8 mouse cellular contexts compared by ENCODE assay signal in the genomic region with DNA sequence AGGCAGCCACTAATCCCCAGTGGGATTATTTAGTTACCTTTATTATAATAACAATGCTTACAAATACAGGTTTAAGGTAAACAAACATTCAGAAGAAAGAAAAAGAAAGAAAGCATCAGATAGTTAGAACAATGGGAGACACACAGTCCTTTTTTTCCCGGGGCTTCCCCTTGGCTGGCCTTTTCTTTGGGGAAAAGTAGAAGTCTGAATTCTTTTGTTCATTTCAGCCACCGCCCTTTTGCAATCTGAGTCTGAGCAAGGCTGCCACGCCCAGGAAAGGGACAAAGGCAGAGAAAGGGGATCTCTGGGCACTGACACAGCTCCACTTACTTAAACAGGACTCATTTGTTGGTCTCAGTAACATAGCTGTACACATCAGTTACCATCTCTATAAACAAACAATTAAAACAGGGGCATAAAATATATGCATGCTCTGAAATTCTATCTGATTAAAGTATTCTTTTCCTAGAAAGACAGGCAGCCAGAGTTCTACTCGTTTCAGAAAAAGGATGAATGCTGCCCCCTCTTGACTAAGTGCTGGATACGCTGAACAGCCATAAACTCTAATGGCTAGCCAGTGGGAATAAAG.
A peak's percentile ranks its signal among the peaks of the same experiment; 100 is the strongest.
DNase-seq lines count a peak whose midpoint lies in the region; ATAC-seq and TF ChIP-seq lines count a peak whose summit lies in the region.

No protein-coding gene starts in this region.

- peak; percentile 68 for TF ChIP-seq CTCF in intestine, postnatal 0 days (IDR thresholded peaks at IDR 0.05; ENCODE audit: low read depth)

- H3K27me3 ChIP-seq in intestine, postnatal 0 days (replicated peaks; ENCODE audit: control insufficient read depth, insufficient read depth, low read length) = no peaks in the 10 kb centered on the region
- H3K27me3 ChIP-seq in neural tube, embryonic 11.5 days (ENCODE audit: control insufficient read depth, insufficient read depth, low read length) = no peaks in the 10 kb centered on the region

- H3K9ac ChIP-seq in intestine, postnatal 0 days (ENCODE audit: low read depth, low read length) = no peak overlapping the region
- H3K9ac ChIP-seq in neural tube, embryonic 11.5 days (ENCODE audit: low read length) = peak overlapping the region; percentile 15; the same call in 1 of the 2 replicates

- no peaks in the 10 kb centered on the region for H3K36me3 ChIP-seq in intestine, postnatal 0 days (ENCODE audit: control insufficient read depth, insufficient read depth)
- no peaks in the 10 kb centered on the region for H3K36me3 ChIP-seq in neural tube, embryonic 11.5 days (ENCODE audit: control insufficient read depth, insufficient read depth, low read length)

- no peaks in the 10 kb centered on the region for H3K9me3 ChIP-seq in intestine, postnatal 0 days (ENCODE audit: control insufficient read depth)
- H3K9me3 ChIP-seq in neural tube, embryonic 11.5 days (ENCODE audit: control insufficient read depth, low read length) = no peaks in the 10 kb centered on the region

- no peaks in the 10 kb centered on the region for H3K4me1 ChIP-seq in intestine, postnatal 0 days (replicated peaks; ENCODE audit: control insufficient read depth, insufficient read depth, low read length)
- H3K4me1 ChIP-seq in neural tube, embryonic 11.5 days (ENCODE audit: control insufficient read depth, insufficient read depth, low read length) = 0 out of 2 replicates have a peak, but pooled peaks cover 8% of the 10 kb centered on the region

- H3K4me3 ChIP-seq in intestine, postnatal 0 days (ENCODE audit: low read depth, low read length) = no peak overlapping the region
- H3K4me3 ChIP-seq in neural tube, embryonic 11.5 days (ENCODE audit: low read depth, low read length) = no peak overlapping the region

- peak; percentile 22 to 82 for DNase-seq in adrenal gland, adult (ENCODE audit: inconsistent age in 2 of 2, low spot score in 1 of 2)
- no peak for DNase-seq in adrenal gland, postnatal 4 days (ENCODE audit: low spot score in 2 of 2)
- DNase-seq in cerebellum, postnatal 25 days = peak; percentile 36 to 69
- peak; percentile 9 for DNase-seq in gastrocnemius, postnatal 10 days
- DNase-seq in left cerebral cortex, postnatal 4 days = peak; percentile 34
- peak; percentile 72 for DNase-seq in neural tube, embryonic 11.5 days (ENCODE audit: low spot score)

- no peak for ATAC-seq in intestine, postnatal 0 days
- peak; percentile 58 for ATAC-seq in neural tube, embryonic 11.5 days (ENCODE audit: insufficient read depth, low FRiP score, low TSS enrichment)
- no peak for ATAC-seq in inflammation-experienced regulatory T-cells, adult 6 months

- no peak overlapping the region for H3K4me2 ChIP-seq in intestine, postnatal 0 days (replicated peaks; ENCODE audit: low read depth)
- H3K4me2 ChIP-seq in neural tube, embryonic 11.5 days (ENCODE audit: low read depth) = peak overlapping the region; percentile 23; the same call in 1 of the 2 replicates

- no peak overlapping the region for H3K27ac ChIP-seq in intestine, postnatal 0 days (ENCODE audit: low read depth, low read length)
- H3K27ac ChIP-seq in neural tube, embryonic 11.5 days (ENCODE audit: low read depth, low read length) = peak overlapping the region; percentile 80

- intact Hi-C loops in left cerebral cortex, postnatal 4 days (cut with DNase I) = loop anchor here (2.0 to 10.0 kb wide), 4 partner anchors 447 to 610 kb away; no protein-coding TSS in a partner anchor

- WGBS in intestine, postnatal 0 days = 12% methylated on average over 5 of the region's 5 CpGs
- 1% methylated on average over 5 of the region's 5 CpGs for WGBS in neural tube, embryonic 11.5 days

Comparison
In these comparisons a context has a peak if more than half of its experiments do, and no peak if none do; other contexts are left out.
1. DNase-seq: peak in adrenal gland, adult (2 of 2), cerebellum, postnatal 25 days (2 of 2), gastrocnemius, postnatal 10 days (single experiment), left cerebral cortex, postnatal 4 days (single experiment) and neural tube, embryonic 11.5 days (single experiment); none in adrenal gland, postnatal 4 days (0 of 2).